Mouse (Mus musculus): ENCODE data around the gene Atp6ap1l. TPM values are rescaled to one million over a fixed set of nuclear protein-coding genes. Genes with fewer than 3 reads are reported as not detected.

Atp6ap1l gene
- polyA plus RNA-seq, 1 experiment from 2014 or later = 0.23 TPM

DNA sequence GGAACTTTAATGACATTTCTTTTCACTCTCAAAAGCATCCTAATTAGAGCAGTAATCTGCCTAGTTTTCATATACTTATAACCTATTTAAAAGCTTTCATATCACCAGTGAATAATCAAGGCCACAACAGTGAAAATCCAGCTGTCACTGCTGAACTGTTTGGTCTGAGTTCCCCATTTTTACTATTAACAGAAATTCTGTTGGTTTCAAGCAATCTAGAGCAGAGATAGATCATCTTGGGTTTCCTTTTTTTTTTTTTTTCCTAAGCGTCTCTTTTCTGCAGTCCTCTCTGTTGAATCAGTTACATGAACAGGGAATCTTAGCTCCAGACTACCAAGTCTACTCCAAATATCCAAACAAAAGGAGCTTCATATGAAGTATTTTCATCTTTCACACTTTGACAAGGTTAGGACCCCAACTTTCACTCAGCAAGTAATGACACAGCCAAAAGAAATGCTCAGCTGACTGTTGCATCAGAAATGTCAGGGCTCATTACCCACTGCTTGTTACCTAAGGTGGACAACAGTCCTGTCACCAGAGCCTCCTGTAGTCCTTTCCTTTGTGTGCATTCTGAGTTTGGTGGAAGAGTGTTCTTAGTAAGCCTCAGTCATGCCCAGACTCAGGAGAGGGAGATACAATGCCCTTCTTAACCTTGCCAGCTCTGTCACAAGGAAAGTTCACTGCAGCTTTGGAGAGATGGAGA lies 23.3 kb downstream of the Atp6ap1l start:
- ATAC-seq (replicated peaks; ENCODE audit: low FRiP score) = no peak

DNA sequence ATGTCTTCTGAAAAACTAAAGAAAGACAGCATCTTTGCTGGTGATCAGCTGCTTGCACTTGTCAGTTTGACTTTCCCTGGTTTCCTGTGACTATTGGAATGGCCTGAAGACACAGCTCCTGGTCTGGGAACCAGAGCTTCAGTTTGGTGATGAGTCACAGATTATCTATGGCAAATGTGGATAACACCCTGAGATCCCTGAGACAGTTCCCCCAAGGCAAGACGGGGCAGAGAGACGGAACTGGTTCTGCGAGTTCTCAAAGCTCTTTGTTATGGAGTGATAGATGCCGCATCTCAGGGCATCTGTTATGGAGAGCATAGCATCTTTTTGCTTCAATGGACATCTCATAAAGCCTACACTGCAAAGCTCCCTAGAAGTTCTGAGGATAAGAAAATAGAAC lies 33.6 kb downstream of the Atp6ap1l start:
- H3K4me3 ChIP-seq (replicated peaks) = no peak overlapping the region
- H3K9ac ChIP-seq = no peak overlapping the region
- H3K27me3 ChIP-seq = no peaks in the 10 kb centered on the region
- H3K9me3 ChIP-seq (replicated peaks) = no peaks in the 10 kb centered on the region
- no peak overlapping the region for H3K27ac ChIP-seq
- no peaks in the 10 kb centered on the region for H3K36me3 ChIP-seq
- H3K4me1 ChIP-seq = no peaks in the 10 kb centered on the region
- WGBS = 58% methylated on average over 4 of the region's 4 CpGs
- H3K4me2 ChIP-seq = no peak overlapping the region
- no peak for ATAC-seq (replicated peaks; ENCODE audit: low FRiP score)

More for the DNA sequence above, 23.3 kb downstream of the Atp6ap1l start:
- Histone ChIP-seq H3K36me3 (no peaks in the 10 kb centered on the region), H3K9ac (no peak overlapping the region), H3K4me2 (no peak overlapping the region), H3K4me3 (replicated peaks) (no peak overlapping the region), H3K4me1 (peaks cover 6% of the 10 kb centered on the region; the same call in 1 of the 2 replicates), H3K9me3 (replicated peaks) (no peaks in the 10 kb centered on the region), H3K27ac (no peak overlapping the region), H3K27me3 (no peaks in the 10 kb centered on the region)
- 73% methylated on average over 1 of the region's 1 CpGs for WGBS

DNA sequence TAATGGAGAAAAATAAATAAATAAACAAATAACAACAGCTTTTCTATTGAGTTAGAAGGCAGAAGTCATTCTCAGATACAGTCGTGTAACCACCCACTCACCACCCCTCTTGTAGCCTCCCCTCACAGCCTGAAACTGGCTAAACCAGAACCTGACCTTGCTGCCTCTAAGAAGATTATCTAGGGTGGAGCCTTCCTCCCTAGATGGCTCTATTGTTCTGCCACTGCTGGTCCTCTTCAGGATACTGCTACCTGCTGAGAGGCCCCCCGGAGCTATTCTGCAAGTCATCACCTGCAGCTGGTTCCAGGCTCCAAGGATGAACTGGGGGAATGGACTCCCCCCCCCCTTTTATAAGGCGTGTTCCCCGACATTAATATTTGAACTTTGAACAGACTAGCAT lies 36.0 kb downstream of the Atp6ap1l start:
- 46% methylated on average over 4 of the region's 4 CpGs for WGBS
- Histone ChIP-seq H3K4me3 (replicated peaks) (no peak overlapping the region), H3K27me3 (no peaks in the 10 kb centered on the region), H3K4me2 (no peak overlapping the region), H3K9me3 (replicated peaks) (no peaks in the 10 kb centered on the region), H3K4me1 (no peaks in the 10 kb centered on the region), H3K27ac (no peak overlapping the region), H3K9ac (no peak overlapping the region), H3K36me3 (no peaks in the 10 kb centered on the region)
- ATAC-seq (replicated peaks; ENCODE audit: low FRiP score) = no peak

DNA sequence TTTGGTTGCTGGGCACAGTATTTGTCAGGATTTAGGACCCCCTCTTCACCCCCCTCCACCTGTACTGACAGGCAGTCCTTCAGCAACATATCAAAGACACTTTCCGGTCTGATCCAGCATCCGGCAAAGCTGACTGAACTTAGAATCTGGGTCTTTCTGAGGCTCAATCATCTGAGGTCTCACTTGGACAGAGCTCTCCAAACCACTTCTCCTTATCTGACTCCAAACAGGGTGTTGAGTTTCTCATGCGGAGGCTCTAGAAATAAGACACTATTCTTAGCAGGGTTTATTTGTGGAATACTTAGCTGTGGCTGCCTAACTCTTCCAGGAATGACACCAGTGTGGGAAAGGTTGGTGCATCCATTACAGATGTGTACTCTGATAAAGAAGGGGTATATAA lies 43.0 kb downstream of the Atp6ap1l start:
- Histone ChIP-seq H3K4me3 (replicated peaks) (no peak overlapping the region), H3K27me3 (no peaks in the 10 kb centered on the region), H3K36me3 (no peaks in the 10 kb centered on the region), H3K27ac (no peak overlapping the region), H3K4me2 (no peak overlapping the region), H3K4me1 (no peaks in the 10 kb centered on the region), H3K9ac (no peak overlapping the region), H3K9me3 (replicated peaks) (no peaks in the 10 kb centered on the region)
- 76% methylated on average over 3 of the region's 3 CpGs for WGBS
- no peak for ATAC-seq (replicated peaks; ENCODE audit: low FRiP score)

DNA sequence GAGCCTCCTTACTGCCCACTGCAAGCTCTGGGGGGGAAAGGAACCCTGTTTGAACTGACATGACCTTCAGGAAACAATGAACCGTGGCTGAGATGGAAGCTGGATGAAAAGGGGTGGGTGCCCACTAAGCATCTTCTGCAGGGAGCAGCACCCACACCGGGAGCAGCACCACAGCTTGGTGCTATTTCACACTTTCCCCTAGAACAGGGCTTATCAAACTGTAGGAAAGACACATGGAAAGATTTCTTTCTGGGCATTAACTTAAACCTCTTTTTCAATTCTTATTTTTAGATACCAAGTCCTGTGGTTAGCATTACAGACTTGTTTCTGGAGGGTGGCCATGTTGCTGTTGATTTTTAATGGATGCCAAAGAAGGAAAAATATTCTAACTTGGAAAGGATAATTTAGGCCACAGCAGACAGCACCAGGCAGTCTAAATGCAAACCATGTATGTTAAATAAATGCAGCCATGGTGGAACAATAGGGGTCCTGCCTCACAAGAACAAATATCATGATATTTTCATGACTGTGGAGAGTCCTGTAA lies 44.2 kb downstream of the Atp6ap1l start:
- 60% methylated on average over 2 of the region's 2 CpGs for WGBS

DNA sequence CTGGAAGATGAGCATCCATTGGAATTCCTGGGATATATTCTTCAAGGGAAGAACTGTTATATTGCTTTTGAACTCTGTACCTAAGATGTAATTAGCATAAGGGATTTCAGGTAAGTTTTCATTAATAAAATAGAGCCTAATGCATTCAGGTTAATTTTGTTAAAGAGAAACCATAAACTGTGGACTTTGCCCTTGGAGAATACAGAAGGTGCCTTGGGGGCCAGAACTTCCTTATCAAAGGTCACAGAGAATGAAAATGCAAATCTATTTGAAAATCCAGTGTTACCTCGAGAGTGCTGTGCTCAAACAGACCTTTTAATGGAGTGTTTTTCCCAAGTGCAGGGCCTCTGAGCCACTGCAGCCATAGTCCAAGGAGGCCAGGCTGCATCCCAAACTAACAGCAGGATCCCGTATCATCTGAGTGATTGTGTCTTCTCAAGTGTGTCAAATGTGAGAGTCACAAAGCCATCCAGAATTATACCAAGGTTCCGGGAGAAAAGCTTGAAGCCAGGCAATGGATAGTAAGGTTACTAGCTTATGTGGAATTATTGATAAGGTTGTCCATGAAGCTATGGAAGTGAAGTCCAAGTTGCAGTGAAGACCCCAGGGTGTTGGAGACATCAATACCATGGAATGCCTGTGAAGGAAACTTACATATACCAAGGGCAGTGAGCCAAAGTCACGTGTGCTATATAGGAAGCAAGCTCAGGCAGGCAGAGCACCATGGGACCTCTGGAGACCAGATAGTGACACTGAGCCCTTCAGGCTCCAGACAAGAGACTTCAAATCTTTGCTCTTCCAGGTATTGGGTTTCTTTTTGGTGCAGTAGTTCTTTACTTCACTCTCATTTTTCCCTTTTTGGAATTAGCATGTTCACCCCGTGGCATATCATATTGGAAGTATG lies 52.2 kb downstream of the Atp6ap1l start:
- Histone ChIP-seq H3K27ac (no peak overlapping the region), H3K4me2 (no peak overlapping the region), H3K4me3 (replicated peaks) (no peak overlapping the region), H3K36me3 (no peaks in the 10 kb centered on the region), H3K9me3 (replicated peaks) (no peaks in the 10 kb centered on the region), H3K27me3 (no peaks in the 10 kb centered on the region), H3K9ac (no peak overlapping the region), H3K4me1 (no peaks in the 10 kb centered on the region)
- ATAC-seq (replicated peaks; ENCODE audit: low FRiP score) = no peak
- 58% methylated on average over 5 of the region's 5 CpGs for WGBS

More for the DNA sequence above, 44.2 kb downstream of the Atp6ap1l start:
- H3K27ac ChIP-seq = no peak overlapping the region
- no peaks in the 10 kb centered on the region for H3K9me3 ChIP-seq (replicated peaks)
- no peaks in the 10 kb centered on the region for H3K27me3 ChIP-seq
- no peak overlapping the region for H3K4me3 ChIP-seq (replicated peaks)
- H3K36me3 ChIP-seq = no peaks in the 10 kb centered on the region
- no peak for ATAC-seq (replicated peaks; ENCODE audit: low FRiP score)
- H3K4me1 ChIP-seq = no peaks in the 10 kb centered on the region
- H3K9ac ChIP-seq = no peak overlapping the region
- H3K4me2 ChIP-seq = no peak overlapping the region

DNA sequence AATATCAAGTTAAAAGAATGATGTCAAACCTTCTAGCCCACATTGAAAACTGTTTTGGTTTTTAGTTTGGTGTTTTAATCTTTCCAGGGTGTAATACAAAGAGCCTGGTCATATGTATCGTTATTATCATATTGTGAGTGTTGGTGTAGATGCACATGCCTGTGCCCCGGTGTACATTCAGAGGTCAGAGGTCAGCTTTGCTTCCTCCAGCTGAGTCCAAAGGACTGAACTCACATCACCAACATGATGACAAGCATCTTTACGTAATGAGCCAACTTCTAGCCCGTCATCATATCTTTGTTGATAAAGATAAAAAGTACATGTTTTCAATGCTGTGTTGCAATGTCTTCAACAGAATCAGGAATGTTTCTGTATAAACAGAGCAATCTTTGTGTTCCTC lies 53.4 kb downstream of the Atp6ap1l start:
- H3K9me3 ChIP-seq (replicated peaks) = no peaks in the 10 kb centered on the region
- H3K27me3 ChIP-seq = no peaks in the 10 kb centered on the region
- H3K36me3 ChIP-seq = no peaks in the 10 kb centered on the region
- H3K9ac ChIP-seq = no peak overlapping the region
- 86% methylated on average over 4 of the region's 4 CpGs for WGBS
- H3K27ac ChIP-seq = no peak overlapping the region
- no peak overlapping the region for H3K4me2 ChIP-seq
- ATAC-seq (replicated peaks; ENCODE audit: low FRiP score) = no peak
- no peak overlapping the region for H3K4me3 ChIP-seq (replicated peaks)
- H3K4me1 ChIP-seq = no peaks in the 10 kb centered on the region

DNA sequence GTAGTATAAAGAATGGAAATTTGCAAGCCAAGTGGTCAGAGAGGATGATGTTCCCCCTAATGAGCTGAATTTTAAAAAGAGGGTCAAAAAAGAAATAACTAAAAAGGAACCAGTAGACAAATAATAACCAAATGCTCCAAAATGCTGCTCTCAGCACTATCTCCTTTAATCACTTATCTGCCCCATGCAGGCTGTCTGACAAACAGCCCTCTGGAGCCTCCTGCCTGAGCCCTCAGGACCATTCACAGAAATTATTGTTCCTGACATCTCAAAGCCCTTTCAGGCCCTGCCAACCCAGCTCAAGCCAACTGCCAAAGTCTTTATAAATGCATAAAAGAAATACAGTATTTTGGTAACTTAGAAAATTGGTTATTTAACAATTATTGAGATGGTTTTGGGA lies 61.0 kb downstream of the Atp6ap1l start:
- Histone ChIP-seq H3K4me3 (replicated peaks) (no peak overlapping the region), H3K4me1 (peaks cover 6% of the 10 kb centered on the region; the same call in 1 of the 2 replicates), H3K9ac (no peak overlapping the region), H3K9me3 (replicated peaks) (no peaks in the 10 kb centered on the region), H3K36me3 (no peaks in the 10 kb centered on the region), H3K4me2 (no peak overlapping the region), H3K27ac (no peak overlapping the region), H3K27me3 (no peaks in the 10 kb centered on the region)
- no peak for ATAC-seq (replicated peaks; ENCODE audit: low FRiP score)

DNA sequence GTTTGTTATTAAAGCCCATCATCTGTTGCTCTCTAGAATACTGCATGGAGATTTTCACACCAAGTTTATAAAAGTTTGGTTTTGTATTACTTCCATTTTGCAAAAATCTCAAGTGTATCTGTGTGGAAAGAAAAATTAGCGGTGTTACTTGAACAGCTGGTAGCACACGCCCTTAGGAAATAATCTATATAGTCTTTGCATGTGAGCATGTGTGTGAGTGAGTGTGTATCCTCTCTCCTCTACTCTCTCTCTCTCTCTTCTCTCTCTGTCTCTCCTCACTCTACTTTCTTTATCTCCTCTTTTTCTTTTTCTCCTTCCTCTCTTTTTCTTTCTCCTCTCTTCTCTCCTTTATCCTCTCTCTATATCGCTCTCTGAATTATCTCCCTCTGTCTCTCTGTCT lies 61.7 kb downstream of the Atp6ap1l start:
- no peak overlapping the region for H3K4me3 ChIP-seq (replicated peaks)
- no peaks in the 10 kb centered on the region for H3K36me3 ChIP-seq
- H3K27ac ChIP-seq = no peak overlapping the region
- H3K9ac ChIP-seq = no peak overlapping the region
- H3K4me1 ChIP-seq = peaks cover 6% of the 10 kb centered on the region; the same call in 1 of the 2 replicates
- no peaks in the 10 kb centered on the region for H3K27me3 ChIP-seq
- 91% methylated on average over 3 of the region's 3 CpGs for WGBS
- H3K9me3 ChIP-seq (replicated peaks) = no peaks in the 10 kb centered on the region
- no peak overlapping the region for H3K4me2 ChIP-seq
- no peak for ATAC-seq (replicated peaks; ENCODE audit: low FRiP score)

DNA sequence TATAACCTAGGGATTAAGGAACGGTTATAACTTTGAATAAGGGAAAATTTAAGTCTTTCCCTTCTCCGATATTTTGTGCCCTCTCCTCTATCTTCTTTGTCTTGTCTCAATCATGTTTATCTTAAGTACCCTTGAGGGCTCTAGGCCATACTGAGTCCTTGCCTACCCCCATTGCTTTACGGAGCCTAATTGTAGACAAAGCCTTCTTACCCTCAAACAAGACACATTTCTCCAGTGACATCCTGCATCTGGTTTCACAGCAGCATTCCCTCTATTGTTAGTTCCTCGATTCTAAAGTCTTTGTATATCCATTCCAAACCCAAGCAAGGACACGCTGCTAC lies 64.0 kb downstream of the Atp6ap1l start:
- WGBS = 48% methylated on average over 5 of the region's 5 CpGs
- H3K9me3 ChIP-seq (replicated peaks) = no peaks in the 10 kb centered on the region
- H3K27me3 ChIP-seq = no peaks in the 10 kb centered on the region
- H3K4me3 ChIP-seq (replicated peaks) = no peak overlapping the region
- H3K4me1 ChIP-seq = peaks cover 6% of the 10 kb centered on the region; the same call in 1 of the 2 replicates
- H3K27ac ChIP-seq = no peak overlapping the region
- H3K9ac ChIP-seq = no peak overlapping the region
- ATAC-seq (replicated peaks; ENCODE audit: low FRiP score) = peak; percentile 31; the same call in 1 of the 2 replicates
- H3K4me2 ChIP-seq = no peak overlapping the region
- no peaks in the 10 kb centered on the region for H3K36me3 ChIP-seq

DNA sequence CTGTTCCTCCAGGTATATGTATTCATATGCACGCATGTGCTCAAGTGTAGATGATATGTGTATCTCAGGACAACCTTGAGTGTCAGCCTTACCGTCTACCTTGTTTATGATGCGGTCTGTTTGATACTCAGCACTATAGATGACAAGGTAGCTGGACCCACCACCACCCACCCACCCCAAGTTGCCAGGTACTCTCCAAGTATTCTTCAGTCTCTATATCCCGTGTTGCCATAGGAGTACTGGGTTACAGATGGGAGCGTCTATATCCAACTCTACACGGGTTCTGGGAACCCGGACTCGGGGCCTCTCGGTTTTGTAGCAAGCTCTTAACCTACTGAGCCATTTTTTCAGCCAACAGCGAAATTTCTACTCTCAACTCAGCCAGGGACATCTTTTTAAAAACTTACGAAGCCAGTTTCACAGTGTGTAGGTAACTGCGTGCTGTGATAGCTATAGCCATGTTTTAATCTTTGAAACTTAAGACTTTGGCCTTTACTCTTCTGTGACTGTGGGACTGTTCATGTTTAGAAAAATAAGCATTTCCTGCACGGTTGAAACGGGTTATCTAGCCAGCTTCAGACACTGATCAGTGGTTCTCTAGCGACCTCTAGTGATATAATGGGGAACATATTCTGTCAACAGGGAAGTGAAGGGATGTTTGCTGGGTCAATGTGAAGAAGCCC lies 64.5 kb downstream of the Atp6ap1l start:
- H3K9ac ChIP-seq = no peak overlapping the region
- H3K4me1 ChIP-seq = peaks cover 6% of the 10 kb centered on the region; the same call in 1 of the 2 replicates
- H3K9me3 ChIP-seq (replicated peaks) = no peaks in the 10 kb centered on the region
- WGBS = 39% methylated on average over 15 of the region's 15 CpGs
- no peaks in the 10 kb centered on the region for H3K27me3 ChIP-seq
- H3K4me2 ChIP-seq = peak overlapping the region; percentile 33
- ATAC-seq (replicated peaks; ENCODE audit: low FRiP score) = peak; percentile 84
- no peak overlapping the region for H3K4me3 ChIP-seq (replicated peaks)
- H3K27ac ChIP-seq = 0 out of 2 replicates have a peak overlapping the region, but pooled peaks have one; percentile 14
- H3K36me3 ChIP-seq = no peaks in the 10 kb centered on the region

Measured in kidney, embryonic 15.5 days (tissue).